Mouse (Mus musculus) right cerebral cortex, postnatal 4 days (tissue): ENCODE measurements around the gene BC055324.

Experiments
- DNase-seq: peaks from one replicate; pipeline ENCODE4 v3.0.0-alpha.2; 2022

The BC055324 gene

DNA sequence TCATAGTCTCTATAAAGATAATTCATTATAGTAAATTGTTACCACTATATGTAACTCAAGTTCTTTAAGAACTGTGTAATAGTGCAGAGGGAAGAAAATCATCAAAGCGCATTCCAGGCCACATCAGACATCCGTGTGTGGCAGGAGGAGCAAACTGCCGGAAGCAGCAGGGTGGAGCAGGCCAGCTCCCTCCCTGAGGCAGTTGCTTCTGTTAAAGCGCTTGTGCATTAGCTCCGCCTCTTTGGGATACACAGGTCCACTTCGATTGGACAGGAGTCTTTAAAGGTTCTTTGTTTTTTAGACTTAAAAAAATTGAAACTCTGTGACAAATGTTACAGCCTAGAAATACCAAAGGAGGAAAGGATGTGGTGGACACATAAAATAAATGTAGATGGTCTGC lies 52.5 kb downstream of the BC055324 start:
- no peak for DNase-seq

DNA sequence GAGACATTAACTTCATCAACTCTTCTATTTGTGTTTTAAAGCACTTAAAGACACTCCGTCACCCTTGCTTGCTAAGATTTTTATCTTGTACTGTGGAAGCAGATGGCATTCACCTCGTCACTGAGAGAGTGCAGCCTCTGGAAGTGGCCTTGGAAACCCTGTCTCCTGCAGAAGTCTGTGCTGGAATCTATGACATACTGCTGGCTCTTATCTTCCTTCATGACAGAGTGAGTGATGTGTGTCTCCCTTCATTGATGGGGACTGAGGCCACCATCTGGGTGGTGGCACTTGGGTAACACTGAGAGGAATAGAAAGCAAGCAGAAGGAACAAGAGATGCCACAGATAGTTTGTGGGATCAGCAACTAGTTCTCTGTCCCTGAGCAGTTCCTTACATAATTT lies 60.0 kb downstream of the BC055324 start:
- DNase-seq = no peak

DNA sequence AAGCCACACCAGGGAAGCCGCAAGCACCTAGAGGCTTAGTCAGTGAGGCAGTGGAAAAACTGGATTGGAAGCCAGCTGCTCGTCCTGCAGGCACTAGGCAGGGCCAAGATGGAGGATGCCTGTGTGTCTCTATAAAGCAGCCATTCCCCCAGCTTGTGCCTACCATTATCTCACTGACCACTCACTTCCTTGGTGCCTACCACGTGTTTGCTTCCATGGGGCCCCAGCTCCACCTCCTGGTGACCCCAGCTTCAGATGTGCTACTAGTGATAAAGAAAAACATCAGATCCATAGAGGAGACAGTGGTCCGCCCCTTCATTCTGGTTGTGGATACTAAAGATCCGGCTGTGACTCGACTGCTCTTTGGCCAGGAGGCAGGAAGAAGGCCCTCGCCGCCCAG lies 62.8 kb downstream of the BC055324 start:
- DNase-seq = no peak

DNA sequence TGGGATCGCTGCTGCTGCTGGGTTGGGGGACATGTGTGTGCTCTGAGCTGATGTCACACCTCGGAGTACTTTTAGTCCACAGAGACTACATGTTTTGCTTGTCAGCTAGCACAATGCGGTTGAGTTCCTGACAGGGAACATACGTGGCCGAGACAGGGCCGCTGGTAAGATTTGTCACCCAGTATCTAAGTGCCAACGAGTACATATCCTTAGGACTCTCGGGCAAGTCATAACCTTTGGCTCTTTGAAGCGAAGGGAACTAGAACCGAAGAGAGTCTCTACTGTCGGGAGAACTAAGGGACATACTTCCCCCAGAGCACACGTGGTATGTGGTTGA lies 64.2 kb downstream of the BC055324 start:
- no peak for DNase-seq

DNA sequence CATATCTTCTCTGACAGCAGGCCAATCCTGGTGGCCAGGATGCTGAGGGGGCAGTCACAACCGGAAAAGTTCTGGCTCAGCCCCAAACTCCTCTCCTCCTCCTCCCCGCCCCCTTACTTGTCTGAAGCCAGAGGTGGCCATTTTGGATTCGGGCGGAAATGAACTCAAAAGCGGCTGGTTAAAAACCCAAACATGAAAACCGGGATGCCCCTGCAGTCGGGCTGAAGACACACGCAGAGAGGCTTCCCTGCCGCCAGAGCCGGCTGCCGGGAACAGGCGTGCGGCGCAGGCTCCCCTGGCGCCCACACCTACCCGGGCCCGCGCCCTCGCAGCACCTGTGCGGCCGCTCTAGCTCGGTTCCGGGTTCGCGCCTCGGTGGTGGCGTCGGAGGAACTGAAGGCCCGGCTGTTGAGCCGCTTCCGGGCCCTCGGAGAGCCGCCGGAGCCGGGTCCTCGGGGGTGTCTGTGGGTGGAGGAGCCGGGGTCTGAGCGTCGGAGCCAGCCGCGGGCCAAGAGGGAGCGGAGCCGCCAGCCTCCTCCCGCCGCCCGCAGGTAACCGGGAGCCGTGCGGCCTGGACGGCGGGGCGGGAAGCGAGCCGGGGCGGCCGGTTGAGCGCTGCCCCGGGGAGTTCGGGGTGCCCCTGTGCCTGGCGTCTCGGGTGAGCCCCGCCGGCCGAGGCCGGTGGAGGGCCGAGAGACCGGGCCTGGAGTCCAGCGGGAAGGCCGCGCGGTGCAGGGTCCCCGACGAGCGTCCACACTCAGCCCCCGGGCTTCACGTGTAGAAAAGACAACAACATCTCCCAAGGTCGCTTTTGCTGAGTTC lies 64.7 kb downstream of the BC055324 start:
- peak; percentile 94 for DNase-seq

DNA sequence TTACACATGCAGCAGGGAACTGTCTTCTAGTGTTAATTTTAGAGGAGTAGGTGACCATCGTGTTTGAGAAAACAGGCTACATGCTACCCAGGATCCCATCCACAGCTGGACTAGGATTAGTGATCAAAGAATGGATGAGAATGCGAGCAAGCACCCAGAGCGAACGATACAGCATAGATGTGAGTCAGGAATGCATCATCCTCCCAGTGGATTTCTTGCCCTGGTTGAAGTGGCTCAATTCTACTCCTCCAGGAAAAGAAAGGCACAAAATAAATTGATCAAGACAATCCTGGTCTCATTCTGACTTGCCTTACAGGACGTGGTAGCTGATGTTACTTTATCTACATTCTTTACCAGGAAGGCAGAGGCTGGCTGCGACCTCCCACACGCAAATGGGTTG lies 65.8 kb downstream of the BC055324 start, which contains the start of gene Scyl3:
Gene Scyl3, plus strand, starts transcription at position 255 of the 400 bp plus-strand sequence.
- no peak for DNase-seq

DNA sequence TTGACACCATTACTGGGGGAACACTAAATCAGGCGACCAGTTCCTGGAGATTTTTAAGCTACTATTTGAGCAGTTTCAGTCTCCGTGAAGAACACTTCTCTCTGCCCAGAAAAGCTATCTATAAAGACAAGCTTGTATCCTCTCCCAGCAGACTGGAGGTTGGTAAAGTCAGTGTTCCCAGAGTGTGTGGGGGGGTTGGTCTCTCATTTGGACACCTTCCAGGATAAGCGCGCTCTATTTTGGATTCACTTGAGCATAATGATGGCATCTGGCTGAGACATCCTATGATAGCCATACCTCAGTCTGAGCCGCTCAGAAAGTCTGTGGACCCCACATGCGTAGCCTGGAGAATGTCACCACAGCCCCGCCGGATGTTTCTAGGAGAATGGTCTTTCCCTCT lies 70.5 kb downstream of the BC055324 start:
- DNase-seq = no peak

DNA sequence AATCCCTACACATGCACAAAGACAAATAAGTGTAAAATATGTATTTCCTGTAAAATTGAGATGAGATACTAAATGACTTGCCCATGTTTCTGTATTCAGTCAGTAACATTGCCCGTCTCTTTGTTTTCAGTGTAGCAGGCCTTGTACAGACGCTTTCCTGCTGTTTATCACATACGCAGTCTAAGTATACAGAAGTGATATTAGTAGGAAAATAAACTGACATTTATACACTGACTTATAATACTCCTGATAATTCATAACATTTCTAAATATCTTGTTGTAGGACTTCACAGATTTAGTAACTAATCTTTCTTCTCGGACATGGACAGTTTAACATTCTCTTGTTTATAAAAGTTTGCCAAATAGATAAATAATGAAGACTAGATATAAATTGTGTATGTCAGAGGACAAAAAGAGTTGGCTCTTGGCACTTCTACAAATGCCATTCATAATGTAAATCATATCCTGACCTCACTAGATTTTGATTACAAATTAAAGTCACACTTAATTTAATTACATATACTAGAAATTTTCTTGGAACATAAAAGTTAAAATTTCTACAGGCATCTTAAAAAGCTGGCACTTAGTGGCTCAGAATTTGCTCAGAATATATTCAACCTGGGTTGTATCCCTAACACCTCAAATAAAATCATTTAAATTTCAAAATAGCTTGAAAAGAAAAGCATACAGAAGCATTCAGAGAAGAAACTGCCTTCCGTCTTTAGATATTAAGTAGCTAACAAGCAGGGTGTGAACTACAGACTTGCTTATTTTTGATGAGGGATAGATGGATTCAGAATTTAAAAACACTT lies 77.0 kb downstream of the BC055324 start:
- DNase-seq = no peak

DNA sequence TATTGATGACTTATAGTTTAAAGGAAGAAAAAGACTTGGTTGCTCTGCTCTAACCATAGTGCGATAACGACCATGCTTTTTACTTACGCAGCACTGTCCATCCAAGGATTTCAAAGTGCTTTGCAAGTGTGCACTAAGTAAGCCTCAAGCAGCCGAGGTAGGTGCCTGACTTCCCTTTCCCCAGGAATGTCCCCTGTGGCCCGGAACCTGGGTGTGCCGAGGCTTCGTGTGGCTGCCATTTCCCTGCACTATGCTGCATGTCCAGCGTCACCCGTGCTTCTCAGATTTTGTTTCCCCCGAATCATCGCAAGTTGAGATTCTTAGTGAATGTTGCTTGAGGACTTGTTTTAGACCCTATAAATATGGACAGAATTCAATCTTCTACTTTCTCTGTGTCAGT lies 82.6 kb downstream of the BC055324 start:
- DNase-seq = no peak

DNA sequence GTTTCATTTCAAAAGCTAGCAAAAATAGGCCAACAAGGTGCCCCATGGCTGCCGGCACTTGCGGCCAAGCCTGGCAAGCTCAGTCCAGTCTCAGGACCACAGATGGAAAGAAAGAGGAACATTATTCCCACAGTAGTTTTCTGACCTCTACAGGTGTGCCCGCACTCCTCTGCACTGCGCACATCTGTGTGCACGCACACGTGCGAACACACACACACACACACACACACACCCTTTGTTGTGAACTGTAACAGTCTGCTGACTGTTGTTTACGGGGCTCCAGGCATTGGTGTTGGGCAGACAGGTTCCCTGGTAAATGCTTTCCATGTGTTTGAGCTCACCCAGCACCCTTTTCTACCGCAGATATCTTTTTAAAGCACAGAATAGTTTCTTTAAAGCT lies 83.8 kb downstream of the BC055324 start:
- DNase-seq = no peak

DNA sequence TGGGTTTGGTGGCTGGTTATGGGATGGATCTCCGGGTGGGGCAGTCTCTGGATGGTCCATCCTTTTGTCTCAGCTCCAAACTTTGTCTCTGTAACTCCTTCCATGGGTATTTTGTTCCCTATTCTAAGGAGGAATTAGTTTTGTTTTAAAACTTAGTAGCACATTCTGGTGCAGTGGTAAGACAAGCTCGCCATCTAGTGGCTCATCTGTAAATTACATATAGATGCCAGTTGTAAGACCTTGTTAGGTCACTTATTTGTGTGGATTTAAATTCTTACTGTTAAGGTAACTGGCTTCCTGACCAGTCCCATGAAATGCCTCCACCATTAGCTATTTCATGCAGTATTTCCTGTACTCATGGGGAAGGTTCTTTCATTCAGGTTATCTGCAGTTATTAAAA lies 84.3 kb downstream of the BC055324 start:
- no peak for DNase-seq

DNA sequence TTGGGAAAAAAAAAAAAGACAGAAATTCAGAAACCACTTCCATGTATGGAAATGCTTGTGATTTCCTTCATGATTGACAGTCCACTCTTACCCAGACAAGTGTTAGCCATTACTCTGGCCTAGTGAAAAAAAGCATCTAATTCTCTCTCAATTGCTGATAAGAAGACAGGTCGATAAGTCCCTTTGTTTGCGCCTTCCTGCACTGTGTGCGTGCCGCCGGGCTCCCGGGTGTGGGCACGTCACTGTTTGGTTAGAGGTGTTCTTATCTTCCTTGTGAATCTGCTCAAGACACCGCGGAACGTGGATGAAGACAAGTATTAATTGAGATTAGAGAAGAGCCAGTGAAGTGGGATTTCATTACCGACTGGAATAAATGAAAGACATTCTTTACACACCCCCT lies 86.2 kb downstream of the BC055324 start:
- DNase-seq = no peak

DNA sequence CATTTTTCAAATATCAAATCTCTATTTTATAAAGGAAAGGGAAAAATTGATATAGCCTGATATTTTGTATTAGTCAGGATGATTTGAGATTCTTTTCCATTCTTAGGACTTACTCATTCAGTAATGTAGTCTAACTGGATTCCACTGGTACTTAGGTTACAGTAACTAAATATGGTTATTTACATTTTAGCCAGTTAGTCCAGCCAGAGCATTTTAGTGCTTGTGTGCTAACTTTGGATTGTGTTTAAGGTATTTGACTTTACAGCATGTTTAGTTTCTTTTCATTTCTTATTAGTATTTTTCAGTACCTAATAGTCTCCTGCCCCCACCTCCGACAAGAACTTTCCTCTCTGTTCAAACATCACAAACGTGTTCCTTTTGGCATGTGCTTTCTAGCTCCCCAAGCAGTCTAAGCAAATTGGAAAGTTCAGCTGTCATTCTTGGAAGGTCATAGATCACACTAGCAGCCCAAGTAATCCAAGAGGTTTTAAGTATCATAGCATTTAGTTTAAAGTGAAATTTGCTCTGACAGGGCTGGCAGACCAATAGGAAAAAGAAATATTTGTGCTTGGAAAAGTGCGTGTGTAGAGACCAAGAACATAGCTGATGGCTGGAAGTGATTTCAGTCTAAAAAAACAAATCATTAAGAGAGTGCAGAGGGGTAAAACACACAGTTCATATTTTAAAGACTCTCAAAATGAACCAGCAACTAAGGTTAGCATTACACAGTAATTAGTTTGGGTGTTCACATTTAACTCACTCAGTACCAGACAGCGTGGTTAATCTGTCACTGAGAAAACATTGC lies 87.4 kb downstream of the BC055324 start:
- no peak for DNase-seq

DNA sequence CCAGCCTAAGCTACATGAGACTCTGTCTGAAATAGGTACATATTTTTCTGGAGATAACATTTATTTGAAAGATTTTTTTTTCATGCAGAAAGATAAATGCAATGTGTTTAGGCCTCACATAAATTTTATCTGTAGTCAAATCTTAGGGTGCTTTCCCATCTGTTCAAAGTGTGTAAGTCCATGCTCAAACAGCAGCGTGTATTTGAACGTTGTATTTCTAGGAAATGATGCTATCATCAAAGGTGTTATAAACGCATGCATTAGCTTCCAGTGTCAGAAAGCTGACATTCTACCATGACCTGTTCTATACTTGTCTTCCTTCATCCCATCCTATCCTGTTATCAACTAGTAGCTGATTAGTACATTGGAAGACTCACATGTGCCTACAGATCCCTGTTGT lies 91.2 kb downstream of the BC055324 start:
- DNase-seq = no peak

DNA sequence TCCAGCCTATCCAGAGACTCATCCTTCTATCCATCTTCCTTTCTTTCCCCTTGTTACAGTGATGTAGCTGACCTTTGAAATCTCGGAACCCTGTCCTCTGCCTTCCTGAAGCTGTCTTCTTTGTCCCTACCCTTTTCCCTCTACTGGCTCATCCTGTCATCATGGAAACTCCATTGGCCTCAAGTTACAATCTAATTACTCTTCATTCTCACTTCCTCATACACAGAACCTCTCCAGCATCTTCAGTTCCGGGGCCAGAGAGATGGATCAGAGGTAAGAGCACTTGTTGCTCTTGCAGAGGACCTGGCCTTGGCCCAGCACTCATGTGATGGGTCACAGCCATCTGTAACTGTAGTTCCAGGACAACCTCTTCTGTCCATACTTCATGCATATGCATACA lies 94.4 kb downstream of the BC055324 start:
- no peak for DNase-seq

DNA sequence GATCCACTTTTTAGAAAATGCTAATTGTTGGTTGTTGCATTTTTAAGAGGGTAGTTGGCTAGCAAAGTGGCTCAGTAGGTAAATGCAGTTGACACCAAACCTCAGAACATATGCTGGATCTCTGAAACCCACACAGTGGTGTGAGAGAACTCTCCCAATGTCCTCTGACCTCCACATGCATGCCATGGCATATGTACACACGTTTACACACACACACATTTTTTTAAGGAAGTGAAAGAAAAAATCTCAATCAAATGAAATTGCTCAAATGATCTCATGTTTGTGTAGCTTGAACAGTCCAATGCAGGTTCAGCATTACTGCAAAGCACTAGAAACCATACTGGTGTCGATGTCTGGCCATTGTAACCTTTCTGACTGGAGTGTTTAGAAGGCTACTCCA lies 95.0 kb downstream of the BC055324 start:
- no peak for DNase-seq

DNA sequence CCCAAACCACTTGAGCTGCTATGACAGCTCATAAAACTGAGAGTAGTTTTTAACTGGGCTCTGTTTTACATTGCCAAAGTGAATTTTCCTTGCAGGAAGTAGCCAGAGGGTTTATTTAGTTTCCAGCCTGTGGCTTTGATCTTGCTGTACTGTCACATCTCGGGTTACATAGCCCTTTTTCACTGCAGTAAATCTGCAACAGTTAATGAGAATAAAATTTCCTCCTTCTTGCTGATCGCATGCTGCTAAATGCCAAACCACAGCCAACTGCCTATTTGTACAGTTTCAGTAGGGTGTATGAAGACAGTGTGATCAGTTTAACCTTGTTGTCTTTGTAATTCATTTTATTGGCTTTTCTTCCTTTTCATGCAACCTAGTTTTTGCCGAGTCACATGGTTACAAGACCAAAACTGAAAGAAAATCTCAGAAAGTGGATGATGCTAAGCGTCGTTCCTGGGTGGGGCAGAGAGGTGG lies 96.3 kb downstream of the BC055324 start:
- no peak for DNase-seq
